Mouse (Mus musculus) liver, embryonic 16.5 days (tissue): ENCODE results near the gene Rita1. TPM values are rescaled to one million over a fixed set of nuclear protein-coding genes. Genes with fewer than 3 reads are reported as not detected.

ENCODE experiments used
- ATAC-seq: fragments of 200-750 bp; cut with Nextera tagmentation; 2 replicates; pipeline ENCODE4 v1.8.0; 2017; ENCODE audit warnings: low read depth, mild to moderate bottlenecking, moderate number of reproducible peaks, moderate library complexity
- H3K27ac ChIP-seq: fragments of 300-500 bp; sonication (generic); 2 replicates; pipeline ENCODE4 v1.5.1; 2014; ENCODE audit warnings: mild to moderate bottlenecking, low read length
- H3K27me3 ChIP-seq: fragments of 300-500 bp; sonication (generic); 2 replicates; pipeline ENCODE4 v1.6.1; 2014; ENCODE audit warnings: low read depth, low read length, mixed read lengths; ENCODE audit not compliant: control insufficient read depth, insufficient read depth
- H3K36me3 ChIP-seq: fragments of 300-500 bp; sonication (generic); 2 replicates; pipeline ENCODE4 v1.6.1; 2014; ENCODE audit warnings: mild to moderate bottlenecking; ENCODE audit not compliant: control insufficient read depth, insufficient read depth
- H3K4me1 ChIP-seq: fragments of 300-500 bp; sonication (generic); 2 replicates; pipeline ENCODE4 v1.6.1; 2014; ENCODE audit warnings: low read depth, low read length, mixed read lengths; ENCODE audit not compliant: control insufficient read depth
- H3K4me2 ChIP-seq: fragments of 300-500 bp; sonication (generic); 2 replicates; pipeline ENCODE4 v1.6.1; 2014; ENCODE audit warnings: low read depth, low read length, mixed read lengths
- H3K4me3 ChIP-seq: fragments of 300-500 bp; sonication (generic); 2 replicates; pipeline ENCODE4 v1.5.1; 2014; ENCODE audit warnings: low read depth, mild to moderate bottlenecking, low read length
- H3K9ac ChIP-seq: fragments of 300-500 bp; sonication (generic); 2 replicates; pipeline ENCODE4 v1.6.1; 2014; ENCODE audit warnings: low read depth, low read length
- H3K9me3 ChIP-seq: fragments of 300-500 bp; sonication (generic); replicated peaks from 2 replicates; pipeline ENCODE4 v1.6.1; 2016; ENCODE audit warnings: low read length; ENCODE audit not compliant: control insufficient read depth
- WGBS: fragments of 180-500 bp; shearing (Covaris S2); extraction: QIAGEN DNeasy Blood & Tissue Kit; methylation state at CpG from one replicate; pipeline ENCODE4 v1.1.7; 2014; ENCODE audit not compliant: insufficient replicate concordance; 5-methylcytosine and 5-hydroxymethylcytosine counted together
- polyA plus RNA-seq: library from polyadenylated mRNA; unstranded; fragments of >200 nt; fragmentation: Nextera tagmentation; extraction: Ambion mirVana; gene quantifications from 2 replicates; pipeline ENCODE4 v1.2.1, GENCODE M21; 2015

Gene Rita1
- polyA plus RNA-seq, 1 experiment from 2014 or later: 3.7 TPM

DNA sequence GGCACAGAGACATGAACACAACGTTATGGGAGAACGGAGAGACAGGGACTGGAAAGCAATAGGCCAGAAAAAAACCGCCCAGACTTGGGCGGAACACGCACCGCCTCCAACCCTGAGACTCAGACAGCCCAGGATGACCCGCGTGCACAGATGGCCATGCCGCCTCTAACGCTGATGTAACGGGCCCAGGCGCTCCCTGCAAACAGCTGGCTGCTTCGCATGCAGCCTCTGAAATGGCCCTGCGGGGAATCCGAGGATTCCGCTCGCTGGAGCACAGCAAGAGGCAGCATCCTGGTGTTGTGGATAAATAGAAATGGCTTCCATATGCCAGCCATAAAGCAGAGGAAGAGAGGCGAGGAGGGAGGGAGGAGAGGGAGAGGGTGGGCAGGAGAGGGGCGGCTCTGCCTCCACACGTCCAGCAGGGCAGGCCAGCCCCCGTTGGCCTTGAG lies 45.1 kb downstream of the Rita1 start:
- Histone ChIP-seq H3K36me3 (no peaks in the 10 kb centered on the region), H3K9me3 (no peaks in the 10 kb centered on the region), H3K4me3 (no peak overlapping the region), H3K27me3 (no peaks in the 10 kb centered on the region), H3K27ac (no peak overlapping the region), H3K4me2 (no peak overlapping the region), H3K9ac (no peak overlapping the region), H3K4me1 (peaks cover 46% of the 10 kb centered on the region)
- 63% methylated on average over 21 of the region's 21 CpGs for WGBS
- peak; percentile 19; the same call in 1 of the 2 replicates for ATAC-seq

DNA sequence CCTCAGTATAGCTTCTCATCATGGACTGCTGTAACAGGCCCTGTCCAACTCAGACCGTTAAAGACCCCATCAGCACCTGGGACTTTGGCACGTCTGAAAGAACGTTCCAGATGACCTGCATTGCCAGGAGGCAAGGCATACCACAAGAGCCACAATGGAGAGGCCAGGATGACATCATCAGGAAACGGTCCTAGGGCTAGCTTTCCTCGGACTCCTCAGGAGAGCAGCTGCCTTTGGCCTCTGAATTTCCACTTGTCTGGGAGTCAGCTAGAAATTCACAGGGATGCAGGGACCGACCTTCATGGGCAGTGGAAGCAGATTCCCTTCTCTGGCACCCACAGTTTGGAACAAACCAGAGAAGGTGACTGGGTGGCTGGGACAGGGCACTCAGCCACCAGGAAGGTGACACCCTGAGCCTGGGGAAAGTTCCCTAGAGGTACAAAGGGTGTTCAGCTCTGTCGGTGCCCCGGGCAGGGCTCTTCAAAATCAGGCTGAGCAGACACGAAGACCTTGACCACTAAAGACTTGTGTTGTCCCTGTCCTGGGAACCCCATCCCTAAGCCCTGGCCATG lies 45.6 kb downstream of the Rita1 start:
- Histone ChIP-seq H3K4me3 (no peak overlapping the region), H3K9me3 (no peaks in the 10 kb centered on the region), H3K9ac (no peak overlapping the region), H3K36me3 (no peaks in the 10 kb centered on the region), H3K27me3 (no peaks in the 10 kb centered on the region), H3K27ac (no peak overlapping the region), H3K4me2 (no peak overlapping the region), H3K4me1 (peaks cover 49% of the 10 kb centered on the region)
- 66% methylated on average over 9 of the region's 9 CpGs for WGBS
- no peak for ATAC-seq

DNA sequence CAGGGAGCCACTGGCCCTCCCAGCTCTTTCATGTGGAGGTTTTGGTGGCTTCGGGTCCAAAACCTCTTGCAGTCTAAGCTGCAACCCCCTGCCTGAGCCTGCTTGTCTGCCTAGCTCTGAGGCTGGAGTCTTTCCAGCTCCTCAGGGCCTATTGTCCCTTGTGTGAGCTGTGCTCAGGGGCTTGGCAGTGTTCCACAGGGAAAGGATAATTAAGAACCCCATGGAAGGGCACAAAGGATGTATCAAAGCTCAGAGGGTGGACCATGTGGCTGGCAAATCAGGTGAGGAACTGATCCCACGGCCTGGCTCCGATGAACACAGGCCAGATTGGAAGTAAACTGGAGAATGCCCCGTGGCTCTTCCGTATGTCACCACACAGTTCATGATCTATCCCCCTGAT lies 46.3 kb downstream of the Rita1 start:
- ATAC-seq: no peak
- H3K4me2 ChIP-seq: no peak overlapping the region
- WGBS: 79% methylated on average over 5 of the region's 5 CpGs
- no peaks in the 10 kb centered on the region for H3K36me3 ChIP-seq
- peak overlapping the region; percentile 26 for H3K27ac ChIP-seq
- no peaks in the 10 kb centered on the region for H3K9me3 ChIP-seq
- no peak overlapping the region for H3K4me3 ChIP-seq
- no peak overlapping the region for H3K9ac ChIP-seq
- H3K27me3 ChIP-seq: no peaks in the 10 kb centered on the region
- H3K4me1 ChIP-seq: peaks cover 45% of the 10 kb centered on the region

- H3K36me3 ChIP-seq: no peaks in the 10 kb centered on the region
- no peak overlapping the region for H3K4me3 ChIP-seq
- no peaks in the 10 kb centered on the region for H3K9me3 ChIP-seq
- H3K4me2 ChIP-seq: no peak overlapping the region
- ATAC-seq: peak; percentile 61
- no peaks in the 10 kb centered on the region for H3K27me3 ChIP-seq
- peak overlapping the region; percentile 52 for H3K27ac ChIP-seq
- H3K4me1 ChIP-seq: peaks cover 46% of the 10 kb centered on the region
- no peak overlapping the region for H3K9ac ChIP-seq
- 63% methylated on average over 15 of the region's 15 CpGs for WGBS
Measured at GRCm38 (mm10) chr5:120565171-120565905, 47.1 kb downstream of the Rita1 start.

GRCm38 (mm10) chr5:120563914-120564311 lies 48.5 kb downstream of the Rita1 start:
- Histone ChIP-seq H3K27me3 (no peaks in the 10 kb centered on the region), H3K4me2 (no peak overlapping the region), H3K27ac (no peak overlapping the region), H3K4me3 (no peak overlapping the region), H3K36me3 (no peaks in the 10 kb centered on the region), H3K9ac (no peak overlapping the region), H3K4me1 (peaks cover 47% of the 10 kb centered on the region), H3K9me3 (no peaks in the 10 kb centered on the region)
- ATAC-seq: no peak
- WGBS: 43% methylated on average over 4 of the region's 4 CpGs

DNA sequence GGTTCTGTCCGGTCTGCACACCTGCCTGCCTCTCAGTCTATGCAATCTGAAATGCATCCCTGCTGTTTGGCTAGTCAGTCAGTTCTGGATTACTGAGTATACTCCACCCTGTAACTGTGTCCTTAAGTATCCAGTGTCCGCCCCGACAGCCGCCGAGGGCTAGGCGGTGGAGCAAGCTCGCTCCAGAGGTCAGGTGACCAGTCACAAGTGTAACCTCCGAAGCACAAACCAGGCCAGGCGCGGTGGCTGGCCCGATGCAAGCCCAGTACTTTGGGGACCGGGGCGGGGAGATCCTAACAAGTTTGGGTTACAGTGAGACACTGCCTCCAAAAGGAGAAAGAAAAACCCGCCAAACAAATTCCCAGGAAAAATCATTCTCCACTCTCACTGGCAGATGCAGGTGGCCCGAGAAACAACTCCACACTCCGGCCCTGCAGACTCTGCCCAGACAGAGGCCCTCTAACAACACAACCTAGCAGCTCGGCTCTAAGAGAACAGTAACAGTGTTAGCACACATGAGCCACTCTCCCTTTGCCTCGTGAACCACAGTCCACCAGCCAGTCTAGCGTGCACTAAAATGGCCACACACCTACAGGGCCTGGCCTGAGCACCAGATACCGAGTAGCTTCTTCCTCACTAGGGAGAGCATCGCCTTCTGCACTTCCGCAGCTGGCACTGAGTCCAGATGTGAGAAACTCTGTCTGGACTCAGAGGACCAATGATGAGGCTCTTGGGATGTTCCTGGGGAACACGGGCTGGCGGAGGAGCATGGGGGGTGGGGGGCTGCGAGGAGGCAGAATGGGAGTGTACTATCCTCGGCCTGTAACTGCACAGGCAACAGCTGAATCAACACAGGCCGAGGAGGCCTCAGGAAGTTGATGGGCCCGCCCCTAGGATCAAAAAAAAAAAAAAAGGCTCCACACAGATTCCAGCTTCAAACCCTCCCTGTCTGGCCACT lies 49.2 kb downstream of the Rita1 start:
- Histone ChIP-seq H3K9ac (no peak overlapping the region; the same call in 1 of the 2 replicates), H3K27ac (peak overlapping the region; percentile 76), H3K36me3 (no peaks in the 10 kb centered on the region), H3K4me1 (peaks cover 52% of the 10 kb centered on the region), H3K27me3 (no peaks in the 10 kb centered on the region), H3K4me3 (no peak overlapping the region), H3K4me2 (no peak overlapping the region), H3K9me3 (no peaks in the 10 kb centered on the region)
- ATAC-seq: no peak
- 54% methylated on average over 28 of the region's 28 CpGs for WGBS

- H3K27me3 ChIP-seq: no peaks in the 10 kb centered on the region
- H3K9ac ChIP-seq: peak overlapping the region; percentile 42
- peak overlapping the region; percentile 87 for H3K27ac ChIP-seq
- peaks cover 14% of the 10 kb centered on the region for H3K36me3 ChIP-seq
- WGBS: 8% methylated on average over 16 of the region's 16 CpGs
- peak; percentile 55 for ATAC-seq
- peak overlapping the region; percentile 53 for H3K4me3 ChIP-seq
- H3K4me1 ChIP-seq: peaks cover 47% of the 10 kb centered on the region
- H3K4me2 ChIP-seq: peak overlapping the region; percentile 56
- no peaks in the 10 kb centered on the region for H3K9me3 ChIP-seq
Measured at GRCm38 (mm10) chr5:120560616-120561311, 51.6 kb downstream of the Rita1 start.

- peak overlapping the region; percentile 42 for H3K9ac ChIP-seq
Measured at GRCm38 (mm10) chr5:120560129-120560615, 52.2 kb downstream of the Rita1 start.

More at GRCm38 (mm10) chr5:120560129-120560615, 52.2 kb downstream of the Rita1 start:
- H3K27ac ChIP-seq: peak overlapping the region; percentile 87
- H3K27me3 ChIP-seq: no peaks in the 10 kb centered on the region
- no peak for ATAC-seq
- WGBS: 30% methylated on average over 9 of the region's 9 CpGs
- H3K4me1 ChIP-seq: peaks cover 46% of the 10 kb centered on the region
- peak overlapping the region; percentile 53 for H3K4me3 ChIP-seq
- H3K9me3 ChIP-seq: no peaks in the 10 kb centered on the region
- peak overlapping the region; percentile 56 for H3K4me2 ChIP-seq
- peaks cover 19% of the 10 kb centered on the region for H3K36me3 ChIP-seq
